Mouse (Mus musculus) cerebellum, postnatal 4 days (tissue): ENCODE data around the gene Samhd1.

ENCODE experiments used
- DNase-seq, 2 experiments: peaks; one replicate each; pipeline ENCODE4 v3.0.0; 2022; ENCODE audit warnings: low spot score in 2 of 2, mixed read lengths in 1 of 2

Gene Samhd1

GRCm38 (mm10) chr2:157136646-157137045, 1.6 kb upstream of the Samhd1 start:
- no peak for DNase-seq

DNA sequence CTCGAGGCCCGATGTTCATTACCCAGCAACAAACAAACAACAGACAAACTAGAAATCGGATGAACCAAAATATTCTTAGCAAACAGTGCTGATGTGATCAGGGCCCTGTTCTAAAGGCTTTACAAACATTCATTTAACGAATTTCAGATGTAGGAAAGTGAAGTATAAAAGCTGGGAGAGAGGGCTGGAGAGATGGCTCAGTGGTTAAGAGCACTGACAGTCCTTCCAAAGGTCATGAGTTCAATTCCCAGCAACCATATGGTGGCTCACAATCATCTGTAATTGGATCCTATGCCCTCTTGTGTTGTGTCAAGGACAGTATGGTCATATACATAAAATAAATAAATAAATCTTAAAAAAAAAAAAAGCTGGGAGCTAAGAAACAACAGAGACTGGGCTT, 1.1 kb upstream of the Samhd1 start:
- no peak for DNase-seq

DNA sequence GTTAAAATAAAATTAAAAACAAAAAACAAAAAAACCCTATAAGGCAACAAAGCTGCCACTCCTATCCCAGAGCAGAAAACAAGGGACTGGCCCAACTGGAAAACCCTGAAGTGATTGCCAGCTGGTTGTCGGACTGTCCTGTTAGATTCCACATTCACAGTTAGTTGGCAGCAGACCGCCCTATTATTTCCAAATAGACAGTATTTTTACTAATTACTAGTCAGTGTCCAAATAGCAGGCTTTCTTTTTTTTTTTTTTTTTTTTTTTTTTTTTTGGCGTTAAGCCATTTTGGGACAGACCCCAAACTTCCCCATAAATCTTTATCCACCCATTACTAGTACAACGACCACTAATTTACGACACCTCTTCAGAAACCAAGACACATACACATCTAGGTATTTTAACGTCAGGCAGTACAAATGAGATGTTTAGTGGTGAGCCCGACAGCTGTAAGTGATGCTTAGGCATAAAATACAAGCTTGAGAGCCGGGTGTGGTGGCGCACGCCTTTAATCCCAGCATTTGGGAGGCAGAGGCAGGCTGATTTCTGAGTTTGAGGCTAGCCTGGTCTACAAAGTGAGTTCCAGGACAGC, 560 bp upstream of the Samhd1 start:
- DNase-seq: no peak

DNA sequence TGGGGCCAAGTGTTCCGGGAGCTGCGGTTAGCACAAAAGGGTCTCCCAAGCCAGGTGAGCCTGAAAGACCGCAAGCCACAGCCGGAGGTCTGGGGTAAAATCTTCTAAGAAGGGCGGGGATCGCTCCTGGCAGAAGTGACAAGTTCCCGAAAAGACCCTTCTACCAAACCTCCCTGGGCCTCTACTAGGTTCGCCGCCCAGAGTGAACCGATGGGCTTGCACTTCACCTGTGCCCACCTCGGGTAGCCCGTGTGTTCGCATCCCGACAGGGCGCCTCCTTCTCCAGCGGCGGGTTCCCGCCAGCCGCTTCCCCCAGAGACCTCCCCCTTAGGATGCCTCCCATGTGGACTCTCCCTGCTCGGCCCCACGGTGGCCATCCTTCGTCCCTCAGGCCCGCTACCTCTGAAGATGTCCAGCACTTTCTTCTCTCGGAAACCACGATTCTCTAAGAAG, 560 bp downstream of the Samhd1 start:
- peak in 1 of 2 experiments; percentile 14 for DNase-seq

DNA sequence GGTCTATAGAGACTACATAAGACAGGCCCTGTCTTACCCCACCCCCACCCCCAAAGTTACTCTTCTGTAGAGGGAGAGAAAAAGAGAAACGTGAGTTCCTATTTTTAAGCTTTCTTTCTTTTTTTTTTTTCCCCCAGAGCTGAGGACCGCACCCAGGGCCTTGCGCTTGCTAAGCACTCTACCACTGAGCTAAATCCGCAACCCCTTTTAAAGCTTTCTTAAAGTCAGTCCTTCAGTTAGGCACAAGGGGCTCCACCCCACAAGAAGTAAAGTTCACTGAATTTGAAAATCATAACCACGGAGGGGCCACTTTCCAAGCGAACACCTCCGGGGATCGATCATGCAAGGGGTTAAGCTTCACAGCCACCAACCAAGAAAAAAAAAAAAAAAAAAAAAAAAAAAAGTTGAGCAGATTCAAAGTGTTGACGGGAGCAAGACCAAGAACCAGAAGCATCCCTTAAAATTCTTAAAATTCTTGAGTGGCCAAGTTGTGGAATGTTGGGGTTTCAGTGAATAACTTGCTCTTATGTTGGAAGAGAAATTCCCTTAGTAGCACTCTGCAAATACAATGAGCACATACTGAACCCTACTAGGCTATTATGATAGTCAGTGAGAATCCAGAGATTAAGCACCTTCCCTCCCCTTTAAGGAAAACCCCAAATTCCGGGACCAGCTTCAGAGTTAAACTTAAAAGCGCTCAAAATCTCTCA, 1.1 kb downstream of the Samhd1 start:
- DNase-seq: no peak

DNA sequence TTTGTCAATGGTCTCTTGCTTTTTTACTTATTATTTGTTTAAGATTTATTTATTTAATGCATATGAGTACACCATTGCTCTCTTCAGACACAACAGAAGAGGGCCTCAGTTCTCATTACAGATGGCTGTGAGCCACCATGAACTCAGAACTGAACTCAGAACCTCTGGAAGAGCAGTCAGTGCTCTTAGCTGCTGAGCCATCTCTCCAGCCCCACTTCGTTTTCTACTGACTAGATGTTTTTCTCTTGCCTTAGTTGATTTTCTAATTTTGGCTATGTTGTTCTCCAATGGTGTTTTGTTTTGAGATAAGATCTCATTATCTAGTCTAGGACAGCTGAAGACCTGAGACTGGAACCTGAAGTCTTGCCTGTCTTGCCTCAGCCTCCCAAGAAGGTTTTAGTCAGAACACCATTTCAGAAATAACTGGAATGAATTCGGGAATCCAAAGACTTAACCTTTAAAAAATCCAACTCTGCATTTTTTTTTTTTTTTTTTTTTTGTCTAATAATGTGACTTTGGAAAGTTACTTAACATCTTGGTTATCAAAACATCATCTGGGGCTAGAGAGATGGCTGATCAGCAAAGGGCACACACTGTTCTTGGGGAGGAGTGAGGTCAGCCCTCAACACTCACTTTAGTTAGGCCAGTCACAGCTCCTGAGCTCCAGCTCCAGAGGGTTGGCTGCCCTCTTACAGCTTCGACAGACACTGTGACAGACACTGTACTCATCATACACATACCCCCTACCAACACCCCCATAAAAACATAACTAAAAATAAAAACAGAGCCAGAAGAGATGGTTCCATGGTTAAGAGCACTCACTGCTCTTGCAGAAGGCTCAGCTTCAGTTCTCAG, 2.2 kb downstream of the Samhd1 start:
- DNase-seq: no peak

DNA sequence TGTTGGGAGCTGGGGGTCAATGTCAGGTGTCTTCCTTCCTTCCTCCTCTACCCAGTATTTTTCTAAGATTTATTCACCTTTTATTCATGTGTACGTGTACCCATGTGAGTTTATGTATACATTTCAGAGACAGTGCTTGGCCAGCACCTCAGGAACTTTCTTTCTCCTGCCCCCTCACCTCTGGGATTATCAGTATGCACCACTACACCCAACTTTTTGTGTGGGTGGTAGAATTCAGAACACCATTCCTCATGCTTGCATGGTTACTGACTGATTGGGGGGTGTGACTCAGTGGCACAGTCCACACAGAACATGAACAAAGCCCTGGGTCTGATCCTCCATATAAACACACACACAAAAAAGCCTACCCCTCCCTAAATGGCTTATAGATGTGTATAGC, 3.0 kb downstream of the Samhd1 start:
- DNase-seq: no peak

DNA sequence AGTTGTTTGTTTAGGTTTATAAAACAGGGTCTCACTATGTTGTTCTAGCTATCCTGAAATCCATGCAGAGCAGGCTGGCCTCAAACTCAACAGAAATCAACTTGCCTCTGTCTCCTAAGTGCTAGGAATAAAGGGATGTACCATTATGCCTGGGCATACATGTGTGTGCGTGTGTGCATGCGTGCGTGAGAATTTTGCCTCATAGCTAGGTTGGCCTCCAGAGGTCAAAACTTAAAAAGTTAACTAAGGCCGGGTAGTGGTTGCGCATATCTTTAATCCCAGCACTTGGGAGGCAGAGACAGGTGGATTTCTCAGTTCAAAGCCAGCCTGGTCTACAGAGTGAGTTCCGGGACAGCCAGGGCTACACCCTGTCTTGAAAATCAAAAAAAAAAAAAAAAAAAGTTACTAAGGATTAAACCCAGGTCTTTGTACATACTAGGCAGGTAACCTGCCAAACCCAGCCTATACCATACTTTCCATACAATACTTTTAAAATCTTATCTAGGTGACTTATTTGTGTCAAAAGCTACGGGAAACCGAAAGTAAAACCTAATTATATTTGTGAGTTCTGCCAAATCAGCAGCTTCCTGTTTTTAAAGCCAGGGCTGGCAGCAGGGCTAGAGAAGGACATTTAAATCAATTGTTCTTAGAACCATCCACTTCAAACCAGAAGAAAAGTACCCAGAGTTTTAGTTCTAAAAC, 4.1 kb downstream of the Samhd1 start:
- no peak for DNase-seq

- DNase-seq: no peak
These were observed 5.4 kb downstream of the Samhd1 start for GRCm38 (mm10) chr2:157129601-157130164.

DNA sequence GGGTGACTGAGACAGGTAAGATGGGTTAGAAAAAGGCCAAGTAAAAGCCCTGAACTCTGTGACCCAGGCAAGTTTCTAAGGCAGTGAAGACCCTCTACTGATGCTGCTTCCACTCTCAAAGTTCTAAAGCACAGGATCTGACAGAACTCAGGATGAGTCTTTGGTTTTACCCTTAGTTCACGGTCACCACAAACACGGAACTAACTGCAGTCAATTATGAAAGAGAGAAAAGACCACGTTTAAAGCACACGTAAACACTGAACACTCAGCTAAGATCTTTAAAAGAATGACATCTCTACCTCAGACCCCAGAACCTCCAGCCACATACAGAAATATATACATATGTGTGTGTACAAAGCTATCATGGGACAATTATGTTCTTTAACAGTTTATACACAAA, 6.0 kb downstream of the Samhd1 start:
- no peak for DNase-seq

DNA sequence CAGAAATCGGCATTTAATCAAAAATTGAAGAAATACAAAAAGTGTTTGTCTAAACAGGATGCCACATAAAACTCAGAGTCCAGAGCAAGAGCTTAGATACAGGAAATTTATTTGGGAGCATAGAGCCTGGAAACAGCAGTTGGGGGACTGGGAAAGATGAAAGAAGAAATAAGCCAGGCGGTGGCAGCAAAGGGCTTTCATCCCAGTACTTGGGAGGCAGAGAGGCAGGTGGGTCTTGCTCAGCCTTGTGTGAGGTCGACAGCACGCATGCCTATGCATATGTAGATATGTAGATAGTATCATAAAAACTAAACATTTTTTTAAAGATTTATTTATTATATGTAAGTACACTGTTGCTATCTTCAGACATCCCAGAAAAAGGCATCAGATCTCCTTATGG, 7.0 kb downstream of the Samhd1 start:
- DNase-seq: no peak

- DNase-seq: no peak
These were observed 7.7 kb downstream of the Samhd1 start for GRCm38 (mm10) chr2:157127370-157127769.

DNA sequence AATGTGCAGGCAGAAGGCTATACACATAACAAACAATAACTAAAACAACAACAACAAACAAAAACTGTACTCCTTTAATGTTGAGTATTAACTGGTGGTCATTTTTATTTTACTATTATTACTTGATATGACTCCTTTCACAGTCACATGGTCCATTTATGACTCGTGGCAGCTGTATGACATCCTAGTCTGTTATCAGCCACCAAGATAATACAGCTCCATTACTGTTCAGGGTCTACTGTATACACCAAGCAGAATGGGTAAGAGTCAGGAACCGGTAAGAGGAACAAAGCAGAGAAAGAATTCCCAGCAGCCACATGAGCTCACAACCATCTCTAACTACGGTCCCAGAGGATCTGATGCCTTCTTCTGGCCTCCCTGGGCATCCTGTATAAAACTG, 9.8 kb downstream of the Samhd1 start:
- DNase-seq: no peak

DNA sequence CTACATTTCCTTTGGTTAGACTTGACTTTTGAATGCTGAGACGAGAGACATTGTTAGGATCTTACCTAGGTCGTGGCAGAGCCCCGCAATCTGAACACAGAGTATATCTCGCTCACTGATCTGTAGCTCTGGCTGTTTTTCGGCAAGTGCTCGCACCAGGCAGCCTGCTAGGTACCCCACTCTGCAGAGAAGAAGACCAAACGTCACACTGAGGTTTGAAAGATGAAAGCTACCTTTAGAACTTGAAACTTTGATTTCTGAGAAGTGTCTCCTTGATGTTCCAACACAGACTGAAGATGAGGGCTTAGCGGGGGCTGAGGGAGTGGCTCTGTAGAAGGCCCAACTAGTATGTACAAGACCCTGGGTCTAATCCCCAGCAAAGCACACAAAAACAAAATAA, 13.3 kb downstream of the Samhd1 start:
- DNase-seq: no peak

GRCm38 (mm10) chr2:157119075-157119474, 16.0 kb downstream of the Samhd1 start:
- no peak for DNase-seq

DNA sequence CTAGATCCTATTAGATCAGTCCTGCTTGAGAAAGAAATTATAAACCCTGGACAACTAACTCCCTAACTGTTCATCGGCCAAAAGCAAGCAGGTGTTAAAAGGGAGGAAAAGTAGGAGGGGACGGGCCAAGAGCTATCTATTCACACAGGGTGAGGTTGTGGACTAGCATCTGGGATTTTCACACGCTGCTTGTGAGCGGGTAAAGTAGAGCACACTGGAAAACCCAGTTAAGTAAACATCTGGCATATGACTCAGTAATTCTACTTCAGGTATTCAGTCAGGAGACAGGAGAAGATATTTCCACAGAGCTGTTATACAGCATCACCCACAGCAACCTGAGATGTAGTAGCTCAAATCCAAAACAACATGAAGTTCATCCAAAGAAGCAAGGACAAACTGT, 16.5 kb downstream of the Samhd1 start:
- no peak for DNase-seq

DNA sequence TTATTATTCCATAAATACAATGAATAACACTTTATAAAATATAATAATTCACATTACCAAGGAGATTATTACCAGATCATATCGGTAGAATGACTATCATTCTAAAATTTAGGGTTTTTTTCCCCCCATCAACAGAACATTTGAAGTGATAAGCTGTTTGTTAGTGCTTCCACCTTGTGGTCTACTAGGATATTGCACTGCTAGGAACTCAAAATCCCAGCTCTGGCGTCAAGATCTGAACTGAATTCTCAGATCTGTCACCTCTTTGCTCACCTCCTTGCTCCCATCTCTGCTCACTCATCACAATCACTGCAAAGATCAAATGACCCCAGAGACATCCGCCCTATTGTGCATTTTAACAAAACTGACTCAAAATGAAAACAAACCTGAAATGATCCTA, 18.1 kb downstream of the Samhd1 start:
- no peak for DNase-seq

GRCm38 (mm10) chr2:157108236-157108635, 26.8 kb downstream of the Samhd1 start:
- DNase-seq: no peak

DNA sequence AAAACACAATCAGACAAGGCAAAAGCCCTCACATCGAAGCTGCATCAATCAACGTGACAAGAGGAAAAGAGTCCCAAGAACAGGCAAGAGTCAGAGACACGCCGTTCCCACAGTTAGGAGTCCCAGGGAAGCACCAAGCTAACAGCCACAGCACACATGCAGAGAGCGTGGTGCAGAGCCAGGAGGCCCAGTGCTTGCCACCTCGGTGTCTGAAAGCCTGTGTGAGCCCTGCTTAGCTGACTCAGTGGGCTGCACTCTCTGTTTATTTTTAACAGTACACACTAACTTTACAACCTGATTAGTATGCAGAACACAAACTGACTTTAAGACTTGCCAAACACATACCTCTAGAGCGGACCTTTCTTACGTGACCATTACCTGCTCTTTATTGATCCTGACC, 30.6 kb downstream of the Samhd1 start:
- DNase-seq: no peak

DNA sequence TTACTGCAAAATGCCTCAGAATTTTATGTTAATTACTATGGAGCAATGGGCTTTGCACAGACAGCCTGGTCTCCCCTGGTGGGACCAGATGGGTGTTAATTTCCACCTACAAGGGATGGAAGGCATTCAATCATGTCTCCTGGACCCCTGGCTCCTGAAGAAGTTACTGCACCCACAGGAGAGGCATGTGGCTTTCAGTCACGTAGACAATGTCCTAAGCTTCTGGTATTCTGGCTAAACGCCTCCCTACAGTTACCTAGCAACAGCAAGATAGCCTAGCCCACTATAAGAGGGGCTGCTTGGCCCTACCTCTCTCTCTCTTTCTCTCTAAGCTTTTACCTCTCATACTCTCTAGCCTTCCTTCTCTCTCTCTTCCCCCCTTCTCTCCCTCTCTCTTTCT, 32.8 kb downstream of the Samhd1 start:
- no peak for DNase-seq

DNA sequence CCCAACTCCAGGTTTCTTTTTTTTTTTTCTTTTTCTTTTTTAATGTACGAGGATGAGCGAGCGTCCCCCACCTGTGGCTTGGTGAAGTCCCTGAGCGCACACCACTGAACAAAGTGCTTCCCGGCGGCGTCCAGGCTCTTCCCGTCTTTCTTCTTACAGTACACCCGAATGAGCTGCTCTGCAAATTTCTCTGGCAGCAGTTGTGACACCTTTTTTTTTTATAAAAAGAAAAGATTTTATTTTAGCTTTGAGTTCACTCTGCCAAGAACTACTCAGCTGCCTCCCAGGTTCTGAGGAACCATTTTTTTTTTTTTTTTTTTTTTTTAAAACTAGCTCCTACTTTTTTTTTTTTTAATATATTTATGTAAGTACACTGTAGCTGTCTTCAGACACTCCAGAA, 33.4 kb downstream of the Samhd1 start:
- no peak for DNase-seq

- DNase-seq: no peak
These were observed 34.8 kb downstream of the Samhd1 start for GRCm38 (mm10) chr2:157100319-157100605.
